Mouse (Mus musculus): ENCODE measurements around the gene S100pbp.

The S100pbp gene

DNA sequence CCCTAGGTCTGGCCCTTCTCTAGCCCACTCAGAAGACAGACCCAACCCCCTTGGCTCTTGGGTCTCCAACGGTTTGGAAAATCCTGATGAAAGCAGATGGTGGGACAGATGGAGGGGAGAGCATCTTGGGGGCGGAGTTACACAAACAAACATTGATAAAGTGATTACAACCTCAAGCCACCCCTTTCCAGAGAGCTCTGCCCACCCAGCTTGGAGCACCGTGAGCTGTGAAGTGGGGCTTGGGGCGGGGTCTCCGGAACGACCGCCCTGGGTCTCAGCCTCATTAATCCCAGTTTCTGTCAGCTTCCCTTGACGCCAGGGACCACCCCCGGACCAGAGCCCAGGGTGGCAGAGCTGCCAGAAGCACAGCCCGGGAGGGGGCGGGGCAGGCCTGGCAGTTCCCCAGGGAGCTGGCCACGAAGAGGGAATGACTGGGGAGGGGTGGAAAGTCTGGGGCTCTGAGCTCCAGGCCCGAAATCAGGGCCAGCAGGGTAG lies 64.8 kb downstream of the S100pbp start:
- no peak for DNase-seq

GRCm38 (mm10) chr4:129122719-129123118 lies 66.8 kb downstream of the S100pbp start:
- no peak for DNase-seq

GRCm38 (mm10) chr4:129122107-129122506 lies 67.4 kb downstream of the S100pbp start:
- DNase-seq: no peak

- no peak for DNase-seq
Observed at GRCm38 (mm10) chr4:129121569-129122086, 67.9 kb downstream of the S100pbp start, which contains the start of gene Hpca. TSS of gene Hpca (minus strand) at chr4:129122036.

DNA sequence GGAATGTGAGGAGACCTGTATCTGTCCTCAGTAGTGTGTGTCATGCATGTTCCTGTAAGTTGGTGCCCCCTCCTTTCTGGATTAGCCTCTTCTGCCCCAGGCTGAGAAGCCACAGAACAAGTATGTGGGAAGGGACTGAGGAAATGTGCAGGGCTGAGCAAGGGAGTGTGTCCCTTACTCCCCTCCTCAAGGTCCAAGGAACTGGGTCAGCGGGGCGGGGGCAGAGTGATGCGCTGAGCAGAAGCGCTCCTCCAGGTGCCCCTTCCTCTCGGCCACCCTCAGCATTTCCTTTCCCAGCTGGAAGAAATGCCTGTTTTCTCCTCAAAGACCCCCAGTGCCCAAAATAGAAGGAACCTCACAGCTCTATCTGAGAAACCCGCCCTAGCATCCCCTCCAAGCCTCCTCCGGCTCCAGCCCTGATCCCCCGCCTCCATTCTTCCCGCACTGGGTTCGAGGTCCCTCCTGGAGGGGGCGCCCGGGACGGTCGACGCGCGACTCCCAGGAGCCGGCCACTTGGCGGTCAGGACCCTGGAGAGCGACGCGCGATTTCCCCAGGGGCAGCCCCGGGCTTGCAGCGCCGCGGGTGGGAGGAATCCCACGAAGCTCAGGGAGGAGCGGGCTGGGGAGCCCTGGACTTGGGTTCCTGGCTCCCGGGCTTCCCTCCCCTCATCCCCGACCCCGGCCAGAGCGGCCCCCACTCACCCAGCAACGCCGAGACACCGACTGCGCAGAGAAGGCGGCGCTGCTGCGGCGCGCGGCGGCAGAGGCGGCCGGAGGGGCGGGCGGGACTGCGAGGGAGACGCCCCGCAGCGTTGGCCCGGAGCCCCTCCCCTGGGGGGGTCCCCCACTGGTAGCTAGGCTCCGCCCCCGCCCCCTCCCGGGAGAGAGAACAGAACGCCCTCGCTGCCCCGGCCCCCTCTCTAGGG lies 68.7 kb downstream of the S100pbp start:
- DNase-seq: no peak

GRCm38 (mm10) chr4:129119708-129120107 lies 69.8 kb downstream of the S100pbp start:
- DNase-seq: no peak

GRCm38 (mm10) chr4:129117720-129118510 lies 71.6 kb downstream of the S100pbp start:
- no peak for DNase-seq

DNA sequence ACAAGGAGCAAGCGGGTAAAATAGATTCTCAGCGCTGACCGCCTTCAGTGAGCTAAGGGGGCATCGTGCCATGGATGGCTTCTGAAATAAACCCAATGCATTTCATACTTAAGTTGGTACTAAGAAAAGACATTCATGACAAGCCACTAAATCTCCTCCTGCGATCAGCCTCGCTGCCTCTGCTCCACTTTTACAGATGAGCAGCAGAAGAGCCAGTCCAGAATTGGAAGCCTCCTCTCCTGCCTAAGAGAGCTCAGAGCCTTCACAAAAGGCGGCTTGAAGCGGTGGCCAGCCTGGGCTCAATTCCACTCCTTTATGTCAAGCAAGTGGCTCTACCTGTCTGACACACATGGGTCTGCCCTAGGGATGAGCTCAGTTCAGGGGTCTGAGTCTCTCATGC lies 72.8 kb downstream of the S100pbp start:
- no peak for DNase-seq

- peak; percentile 81 for DNase-seq
Observed at GRCm38 (mm10) chr4:129113083-129113988, 76.2 kb downstream of the S100pbp start.

DNA sequence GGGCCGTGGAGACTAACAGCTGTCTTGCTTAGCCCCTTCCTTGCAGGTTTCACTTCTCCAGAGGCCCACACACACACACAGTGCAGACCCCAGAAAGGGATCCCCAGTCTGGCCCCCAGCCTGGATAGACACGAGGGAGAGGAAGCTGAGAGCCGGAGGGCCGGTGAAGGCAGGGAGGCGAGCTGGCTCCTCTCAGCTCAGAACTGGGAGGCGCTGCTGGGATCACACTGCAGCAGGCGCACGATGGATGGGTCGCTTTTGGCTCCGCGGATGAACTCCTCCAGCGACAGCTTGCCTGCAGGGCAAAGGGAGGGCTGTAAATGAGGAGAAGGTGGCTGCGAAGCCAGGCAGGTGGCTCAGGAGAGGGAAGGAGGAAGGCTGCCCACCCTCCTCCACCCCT lies 77.3 kb downstream of the S100pbp start:
- DNase-seq: no peak

- DNase-seq: no peak
Observed at GRCm38 (mm10) chr4:129111350-129111749, 78.2 kb downstream of the S100pbp start.

- no peak for DNase-seq
Observed at GRCm38 (mm10) chr4:129110804-129111203, 78.7 kb downstream of the S100pbp start.

- no peak for DNase-seq
Observed at GRCm38 (mm10) chr4:129108624-129109023, 80.9 kb downstream of the S100pbp start.

DNA sequence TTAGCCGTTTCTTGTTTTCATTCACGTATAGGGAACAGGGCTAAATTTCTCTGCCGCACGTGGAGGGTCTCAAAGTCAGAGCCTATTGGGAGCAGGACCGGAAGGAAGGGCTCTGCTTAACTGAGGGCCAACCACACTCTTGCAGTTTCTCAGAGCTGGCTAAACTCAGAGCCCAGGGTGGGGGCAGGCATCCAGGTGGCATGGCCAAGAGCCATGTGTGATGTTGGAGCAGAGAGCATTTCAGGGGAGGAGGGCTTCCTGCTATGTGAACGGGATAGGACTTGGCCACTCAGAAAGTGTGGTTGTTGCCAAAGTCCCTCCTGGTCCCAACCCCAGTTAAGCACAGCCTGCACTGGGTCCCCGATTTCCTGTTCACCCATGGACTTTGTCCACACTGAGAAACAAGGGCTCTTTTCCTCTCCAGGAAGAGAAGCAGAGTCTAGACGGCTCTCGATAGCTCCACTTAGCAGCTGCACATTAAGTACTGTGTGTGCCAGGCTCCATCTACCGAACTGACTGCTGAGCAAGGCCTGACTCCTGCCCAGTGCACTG lies 82.1 kb downstream of the S100pbp start:
- DNase-seq: no peak

DNA sequence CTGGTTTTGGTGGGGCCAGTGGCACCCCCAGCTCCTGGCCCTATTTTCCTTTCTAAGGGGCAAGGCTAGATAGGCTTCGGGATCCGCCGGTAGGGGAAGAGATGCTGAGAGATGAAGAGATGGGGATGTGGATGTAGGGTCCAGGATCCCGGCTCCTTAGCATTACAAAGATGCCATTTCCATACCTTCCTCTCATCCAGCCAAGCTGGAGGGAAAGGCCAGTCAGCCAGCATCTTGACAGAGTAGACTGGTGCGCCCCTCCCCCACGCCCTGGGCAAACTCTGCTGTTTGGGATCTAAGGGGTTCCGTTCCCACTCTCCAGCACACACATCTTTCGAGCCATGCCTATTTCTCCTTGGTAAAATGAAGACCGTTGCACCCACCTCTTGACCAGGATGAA lies 83.5 kb downstream of the S100pbp start:
- DNase-seq: no peak

GRCm38 (mm10) chr4:129105356-129105755 lies 84.2 kb downstream of the S100pbp start, which contains the start of gene Tmem54:
TSS of gene Tmem54 (plus strand) at chr4:129105548.
- DNase-seq: no peak

DNA sequence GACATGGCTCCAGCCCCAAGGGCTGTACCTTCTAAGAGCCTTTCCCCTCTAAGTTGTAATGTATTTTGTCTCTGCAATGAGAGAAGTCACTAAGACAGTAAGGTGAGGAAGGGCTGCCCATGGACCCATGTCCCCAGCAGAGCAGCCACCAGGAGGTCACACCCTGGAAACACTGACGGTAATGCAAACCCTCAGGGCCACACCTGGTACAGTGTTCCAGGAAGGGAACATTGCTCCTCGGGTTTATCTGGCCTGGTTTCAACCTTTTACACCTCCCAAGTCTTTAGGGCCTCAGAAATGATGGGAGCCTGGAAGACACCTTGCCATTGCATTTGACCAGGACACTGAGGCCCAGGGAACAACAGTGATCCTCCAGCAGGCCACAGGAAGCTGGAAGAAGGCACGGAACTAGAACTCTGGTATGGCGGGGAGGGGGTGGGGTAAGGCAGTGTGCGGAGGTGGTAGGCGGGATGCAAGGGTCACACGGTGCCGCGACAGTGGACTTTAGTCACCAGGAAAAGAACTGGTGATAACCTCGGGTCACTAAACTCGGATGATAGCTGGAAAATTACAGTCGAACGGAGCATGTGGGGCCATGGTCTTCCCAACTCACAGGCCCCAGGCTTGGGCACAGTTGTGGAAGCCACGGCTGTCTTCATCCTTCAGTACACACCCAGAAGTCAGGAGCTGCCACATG lies 87.2 kb downstream of the S100pbp start:
- no peak for DNase-seq
